Mouse (Mus musculus) stomach, postnatal 0 days (tissue): ENCODE results near the gene Slfnl1.

Source experiments
- CTCF ChIP-seq: IDR thresholded peaks from 2 replicates; pipeline ENCODE4 v1.5.1; 2016; ENCODE audit warnings: antibody characterized with exemption, low read depth, mild to moderate bottlenecking, moderate library complexity
- EP300 ChIP-seq: optimal IDR thresholded peaks from 2 replicates; pipeline ENCODE3; 2016; ENCODE audit warnings: antibody characterized with exemption

DNA sequence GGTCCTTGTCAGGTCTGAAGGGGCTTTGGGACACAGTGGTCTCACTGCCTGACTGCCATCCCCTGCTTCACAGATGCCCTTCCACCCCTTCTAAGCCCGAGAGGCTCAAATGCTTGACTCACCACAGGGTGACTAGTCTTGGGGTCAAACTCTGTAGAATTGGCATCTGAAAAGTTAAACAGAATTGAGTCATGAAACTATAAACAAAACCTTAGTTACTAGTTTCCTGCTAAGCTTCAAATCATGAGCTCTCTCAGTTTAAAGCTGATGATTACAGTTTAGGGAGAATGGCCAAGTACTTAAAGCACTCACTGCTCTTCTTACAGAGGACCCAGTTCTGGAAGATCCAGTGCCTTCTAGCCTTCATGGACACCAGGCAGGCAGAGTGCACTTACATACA lies 12.9 kb downstream of the Slfnl1 start:
- TF ChIP-seq CTCF (no peak), EP300 (no peak)
